Mouse (Mus musculus): ENCODE measurements around the gene Adh7. TPM values are rescaled to one million over a fixed set of nuclear protein-coding genes. Genes with fewer than 3 reads are reported as not detected.
A peak's percentile ranks its signal among the peaks of the same experiment; 100 is the strongest.

Adh7 gene
- polyA plus RNA-seq, 1 experiment from 2014 or later = 5.2 TPM

DNA sequence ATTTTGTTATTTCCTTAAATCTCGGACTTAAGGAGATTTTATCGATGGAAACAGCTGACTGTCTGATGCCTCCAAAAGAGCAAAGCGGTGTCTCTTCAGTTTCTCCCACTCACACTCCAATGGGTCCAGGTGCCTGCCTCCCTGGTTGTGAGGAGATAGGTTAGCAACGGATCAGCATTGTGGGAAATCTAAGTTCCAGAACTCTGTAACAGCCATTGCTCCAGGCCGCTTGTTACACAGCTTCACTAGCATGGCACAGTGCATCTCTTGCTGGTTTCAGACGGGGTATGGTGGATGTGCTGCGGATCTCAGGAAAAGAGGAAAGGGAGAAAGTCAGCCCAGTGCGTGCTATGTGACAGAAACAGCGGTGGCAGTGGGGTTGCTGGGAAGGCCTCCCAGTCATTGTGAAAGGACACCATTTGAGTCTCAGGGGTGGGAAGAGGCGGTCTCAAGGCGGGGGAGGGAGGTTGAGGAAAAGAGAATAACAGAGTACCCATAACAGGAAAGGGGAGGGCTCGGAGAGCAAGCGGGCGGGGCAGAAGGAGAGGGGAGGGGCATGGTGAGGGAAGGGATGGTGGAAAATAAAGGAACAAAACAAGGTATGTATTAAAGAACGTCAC is 23.8 kb upstream of the Adh7 start, which contains the start of gene 4930579F01Rik:
TSS of gene 4930579F01Rik (minus strand) at position 143 of the 620 bp plus-strand sequence.
- Histone ChIP-seq H3K27ac (replicated peaks; ENCODE audit: low read depth, low read length) (no peak within 1 kb of the TSS), H3K27me3 (replicated peaks; ENCODE audit: control insufficient read depth, insufficient read depth, low read length) (no peaks in the 10 kb centered on the region), H3K4me2 (ENCODE audit: low read depth, low read length) (no peak within 1 kb of the TSS), H3K9me3 (ENCODE audit: control insufficient read depth, low read length) (no peaks in the 10 kb centered on the region), H3K36me3 (ENCODE audit: control insufficient read depth, insufficient read depth, low read length) (no peaks in the 10 kb centered on the region), H3K9ac (ENCODE audit: low read depth, low read length) (no peak within 1 kb of the TSS), H3K4me3 (ENCODE audit: low read depth, low read length) (no peak within 1 kb of the TSS), H3K4me1 (ENCODE audit: control insufficient read depth, insufficient read depth, low read length) (no peaks in the 10 kb centered on the region)
- DNase-seq (ENCODE audit: low spot score) = no peak
- WGBS = 86% methylated on average over 15 of the region's 15 CpGs
- no peak for ATAC-seq (ENCODE audit: low read depth)

DNA sequence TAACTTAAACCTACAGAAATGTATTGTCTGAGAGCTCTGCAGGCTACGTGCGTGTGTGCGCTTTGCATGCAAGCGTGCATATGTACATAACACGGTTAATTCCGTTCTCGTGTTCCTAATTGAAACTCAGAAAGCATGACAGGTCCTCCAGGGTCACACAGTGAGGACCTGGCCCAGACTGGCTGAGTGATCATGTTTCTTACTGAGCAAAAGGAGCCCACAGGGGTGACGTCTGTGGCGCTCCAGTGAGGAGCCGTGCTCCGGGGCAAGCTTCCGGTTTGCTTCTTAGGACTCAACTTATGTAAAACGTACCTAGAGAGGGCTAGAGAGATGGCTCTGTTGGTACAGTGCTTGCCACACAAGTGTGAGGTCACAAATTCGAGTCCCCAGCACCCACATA is 20.5 kb upstream of the Adh7 start:
- Histone ChIP-seq H3K36me3 (ENCODE audit: control insufficient read depth, insufficient read depth, low read length) (no peaks in the 10 kb centered on the region), H3K9ac (ENCODE audit: low read depth, low read length) (no peak overlapping the region), H3K9me3 (ENCODE audit: control insufficient read depth, low read length) (no peaks in the 10 kb centered on the region), H3K4me2 (ENCODE audit: low read depth, low read length) (peak overlapping the region; percentile 41; the same call in 1 of the 2 replicates), H3K27ac (replicated peaks; ENCODE audit: low read depth, low read length) (no peak overlapping the region), H3K4me3 (ENCODE audit: low read depth, low read length) (no peak overlapping the region), H3K4me1 (ENCODE audit: control insufficient read depth, insufficient read depth, low read length) (no peaks in the 10 kb centered on the region), H3K27me3 (replicated peaks; ENCODE audit: control insufficient read depth, insufficient read depth, low read length) (no peaks in the 10 kb centered on the region)
- ATAC-seq (ENCODE audit: low read depth) = no peak; the same call in 1 of the 2 replicates
- 68% methylated on average over 14 of the region's 14 CpGs for WGBS
- no peak for DNase-seq (ENCODE audit: low spot score)

DNA sequence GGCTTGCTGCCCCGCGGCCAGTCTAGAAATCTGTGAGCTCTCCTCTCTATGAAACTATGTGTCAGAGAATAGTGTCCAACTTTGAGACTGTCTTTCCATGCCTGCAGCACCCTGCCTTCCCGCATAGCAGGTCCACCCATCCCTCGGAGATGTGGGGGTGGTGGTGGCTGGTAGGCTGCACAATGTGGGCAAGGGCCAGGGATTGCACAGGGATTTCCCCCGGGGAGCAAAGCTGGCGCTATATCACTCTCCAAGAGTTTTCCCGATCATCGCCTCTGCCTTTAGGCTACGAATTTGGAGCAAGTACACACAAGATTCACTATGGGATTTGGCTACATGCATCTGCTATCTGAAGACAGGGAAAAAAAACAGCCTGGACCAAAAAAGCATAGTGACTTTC is 20.0 kb upstream of the Adh7 start:
- ATAC-seq (ENCODE audit: low read depth) (peak; percentile 57), DNase-seq (ENCODE audit: low spot score) (no peak)
- Histone ChIP-seq H3K27me3 (replicated peaks; ENCODE audit: control insufficient read depth, insufficient read depth, low read length) (no peaks in the 10 kb centered on the region), H3K4me3 (ENCODE audit: low read depth, low read length) (no peak overlapping the region), H3K9me3 (ENCODE audit: control insufficient read depth, low read length) (no peaks in the 10 kb centered on the region), H3K36me3 (ENCODE audit: control insufficient read depth, insufficient read depth, low read length) (no peaks in the 10 kb centered on the region), H3K4me1 (ENCODE audit: control insufficient read depth, insufficient read depth, low read length) (no peaks in the 10 kb centered on the region), H3K9ac (ENCODE audit: low read depth, low read length) (no peak overlapping the region), H3K4me2 (ENCODE audit: low read depth, low read length) (peak overlapping the region; percentile 41), H3K27ac (replicated peaks; ENCODE audit: low read depth, low read length) (no peak overlapping the region)
- 52% methylated on average over 9 of the region's 9 CpGs for WGBS

DNA sequence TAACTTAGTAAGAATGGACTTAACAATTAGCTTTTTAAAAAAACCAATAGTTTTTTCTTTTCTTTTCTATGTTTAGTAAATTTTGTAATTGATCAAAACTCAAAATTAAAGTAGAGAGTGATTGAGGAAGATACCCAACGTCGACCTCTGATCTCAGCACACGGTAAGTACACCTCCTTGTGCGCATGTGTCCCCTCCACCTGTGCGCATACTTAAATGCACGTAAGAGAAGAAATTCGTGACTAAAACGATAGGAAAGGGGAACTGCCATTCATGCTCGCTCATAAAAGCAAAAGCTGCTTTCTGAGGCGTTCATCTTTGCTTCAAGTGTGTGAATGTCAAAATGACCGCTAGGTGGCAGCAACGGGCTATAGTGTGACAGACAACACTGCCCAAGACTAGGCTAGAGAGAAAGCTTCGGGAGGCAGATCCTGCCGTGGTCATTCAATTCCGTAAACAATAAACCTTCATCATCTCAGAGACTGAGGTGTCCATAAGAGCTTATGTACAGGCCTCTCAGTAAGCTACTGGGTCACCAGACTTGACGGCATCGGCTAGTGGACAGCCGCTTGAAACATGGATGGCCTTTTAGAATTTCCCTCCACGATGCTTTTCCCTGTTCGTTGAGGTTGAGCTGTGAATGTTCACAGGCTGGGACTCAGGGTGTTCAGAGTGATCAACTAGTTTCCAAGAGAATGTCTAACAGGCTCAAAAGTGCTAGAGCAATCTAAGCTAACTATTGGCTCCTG is 19.4 kb upstream of the Adh7 start:
- ATAC-seq (ENCODE audit: low read depth) (peak; percentile 88), DNase-seq (ENCODE audit: low spot score) (peak; percentile 94)
- Histone ChIP-seq H3K4me1 (ENCODE audit: control insufficient read depth, insufficient read depth, low read length) (no peaks in the 10 kb centered on the region), H3K36me3 (ENCODE audit: control insufficient read depth, insufficient read depth, low read length) (no peaks in the 10 kb centered on the region), H3K4me3 (ENCODE audit: low read depth, low read length) (peak overlapping the region; percentile 12; the same call in 1 of the 2 replicates), H3K27me3 (replicated peaks; ENCODE audit: control insufficient read depth, insufficient read depth, low read length) (no peaks in the 10 kb centered on the region), H3K27ac (replicated peaks; ENCODE audit: low read depth, low read length) (no peak overlapping the region), H3K9me3 (ENCODE audit: control insufficient read depth, low read length) (no peaks in the 10 kb centered on the region), H3K4me2 (ENCODE audit: low read depth, low read length) (peak overlapping the region; percentile 41), H3K9ac (ENCODE audit: low read depth, low read length) (0 out of 2 replicates have a peak overlapping the region, but pooled peaks have one; percentile 47)
- 25% methylated on average over 20 of the region's 20 CpGs for WGBS

DNA sequence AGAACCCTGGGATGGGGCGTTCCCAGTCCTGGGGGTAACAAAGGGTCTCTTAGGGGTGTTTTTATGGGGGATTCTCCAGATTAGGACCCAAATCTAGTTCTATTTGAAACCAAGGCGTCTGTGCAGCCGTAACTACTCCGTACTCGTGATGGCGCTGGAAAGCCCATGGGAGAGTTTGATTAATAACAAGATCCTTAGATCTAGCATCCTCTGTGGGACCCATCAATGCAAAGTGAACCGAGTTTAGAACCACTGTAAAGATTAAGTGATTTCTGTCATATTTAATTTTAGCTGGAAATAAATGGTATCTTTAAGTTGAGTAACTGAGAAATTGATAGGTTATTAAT is 18.9 kb upstream of the Adh7 start:
- 0 out of 2 replicates have a peak, but pooled peaks have one; percentile 18 for ATAC-seq (ENCODE audit: low read depth)
- Histone ChIP-seq H3K4me1 (ENCODE audit: control insufficient read depth, insufficient read depth, low read length) (no peaks in the 10 kb centered on the region), H3K36me3 (ENCODE audit: control insufficient read depth, insufficient read depth, low read length) (no peaks in the 10 kb centered on the region), H3K4me3 (ENCODE audit: low read depth, low read length) (no peak overlapping the region), H3K4me2 (ENCODE audit: low read depth, low read length) (peak overlapping the region; percentile 41), H3K27ac (replicated peaks; ENCODE audit: low read depth, low read length) (no peak overlapping the region), H3K9me3 (ENCODE audit: control insufficient read depth, low read length) (no peaks in the 10 kb centered on the region), H3K9ac (ENCODE audit: low read depth, low read length) (no peak overlapping the region), H3K27me3 (replicated peaks; ENCODE audit: control insufficient read depth, insufficient read depth, low read length) (no peaks in the 10 kb centered on the region)
- 81% methylated on average over 7 of the region's 7 CpGs for WGBS
- no peak for DNase-seq (ENCODE audit: low spot score)

DNA sequence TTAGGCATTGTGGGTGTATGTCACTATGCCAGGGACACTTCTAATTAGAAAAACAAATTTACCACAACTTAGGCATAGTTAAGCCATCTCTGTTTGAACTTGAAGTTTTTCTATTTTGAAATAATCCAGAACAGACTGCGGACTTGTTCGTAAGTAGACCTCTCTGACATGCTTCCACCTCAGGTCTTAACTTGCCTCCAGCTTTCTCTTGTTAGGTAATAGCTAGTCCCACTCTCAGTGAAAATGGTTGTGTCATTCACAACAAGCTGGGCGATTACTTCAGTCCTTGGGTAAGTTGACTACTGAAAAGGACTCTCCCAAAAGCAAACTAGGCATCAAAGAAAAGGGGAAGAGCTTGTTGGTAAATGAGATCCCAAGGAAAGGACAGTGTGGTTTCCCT is 8.7 kb upstream of the Adh7 start:
- H3K4me1 ChIP-seq (ENCODE audit: control insufficient read depth, insufficient read depth, low read length) = no peaks in the 10 kb centered on the region
- no peak overlapping the region for H3K27ac ChIP-seq (replicated peaks; ENCODE audit: low read depth, low read length)
- 71% methylated on average over 3 of the region's 3 CpGs for WGBS
- DNase-seq (ENCODE audit: low spot score) = no peak
- H3K27me3 ChIP-seq (replicated peaks; ENCODE audit: control insufficient read depth, insufficient read depth, low read length) = no peaks in the 10 kb centered on the region
- H3K36me3 ChIP-seq (ENCODE audit: control insufficient read depth, insufficient read depth, low read length) = no peaks in the 10 kb centered on the region
- ATAC-seq (ENCODE audit: low read depth) = no peak
- H3K4me3 ChIP-seq (ENCODE audit: low read depth, low read length) = no peak overlapping the region
- 0 out of 2 replicates have a peak, but pooled peaks cover 2% of the 10 kb centered on the region for H3K9me3 ChIP-seq (ENCODE audit: control insufficient read depth, low read length)
- H3K4me2 ChIP-seq (ENCODE audit: low read depth, low read length) = no peak overlapping the region
- H3K9ac ChIP-seq (ENCODE audit: low read depth, low read length) = no peak overlapping the region

DNA sequence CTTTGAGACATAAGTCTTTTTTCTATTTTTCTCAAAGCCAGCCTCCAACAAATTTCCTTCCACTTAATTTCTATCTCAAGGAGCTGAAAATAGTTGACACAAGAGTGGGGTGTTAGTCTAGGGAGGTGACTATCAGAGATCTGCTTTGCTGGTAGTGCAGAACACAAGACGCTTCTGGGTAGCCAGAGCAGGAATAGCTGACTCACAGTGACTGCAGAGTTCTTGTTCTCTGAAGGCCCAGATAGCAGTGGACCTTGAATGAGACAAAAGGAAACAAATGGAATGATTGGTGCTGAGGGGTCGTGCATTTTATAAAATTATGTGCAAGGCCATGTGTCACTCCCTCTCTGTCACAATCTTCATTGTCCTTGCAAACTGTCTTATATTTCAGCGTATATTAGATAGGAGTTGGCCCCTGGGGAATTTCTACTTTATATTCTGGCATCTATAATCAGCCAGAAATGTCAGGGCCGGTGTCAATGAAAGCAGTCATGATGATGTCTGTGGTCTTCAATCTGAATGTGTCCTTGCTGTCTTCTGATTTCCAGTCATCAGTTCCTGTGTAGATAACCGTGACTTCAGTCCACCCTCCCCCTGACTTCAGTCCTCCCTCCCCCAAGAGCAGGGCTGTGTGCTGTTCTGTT is 7.0 kb upstream of the Adh7 start:
- no peak overlapping the region for H3K9ac ChIP-seq (ENCODE audit: low read depth, low read length)
- ATAC-seq (ENCODE audit: low read depth) (no peak), DNase-seq (ENCODE audit: low spot score) (no peak)
- no peaks in the 10 kb centered on the region for H3K36me3 ChIP-seq (ENCODE audit: control insufficient read depth, insufficient read depth, low read length)
- H3K4me2 ChIP-seq (ENCODE audit: low read depth, low read length) = no peak overlapping the region
- H3K27ac ChIP-seq (replicated peaks; ENCODE audit: low read depth, low read length) = no peak overlapping the region
- 84% methylated on average over 5 of the region's 5 CpGs for WGBS
- H3K4me1 ChIP-seq (ENCODE audit: control insufficient read depth, insufficient read depth, low read length) = no peaks in the 10 kb centered on the region; the same call in 1 of the 2 replicates
- H3K4me3 ChIP-seq (ENCODE audit: low read depth, low read length) = no peak overlapping the region
- no peaks in the 10 kb centered on the region for H3K27me3 ChIP-seq (replicated peaks; ENCODE audit: control insufficient read depth, insufficient read depth, low read length)
- no peaks in the 10 kb centered on the region for H3K9me3 ChIP-seq (ENCODE audit: control insufficient read depth, low read length)

DNA sequence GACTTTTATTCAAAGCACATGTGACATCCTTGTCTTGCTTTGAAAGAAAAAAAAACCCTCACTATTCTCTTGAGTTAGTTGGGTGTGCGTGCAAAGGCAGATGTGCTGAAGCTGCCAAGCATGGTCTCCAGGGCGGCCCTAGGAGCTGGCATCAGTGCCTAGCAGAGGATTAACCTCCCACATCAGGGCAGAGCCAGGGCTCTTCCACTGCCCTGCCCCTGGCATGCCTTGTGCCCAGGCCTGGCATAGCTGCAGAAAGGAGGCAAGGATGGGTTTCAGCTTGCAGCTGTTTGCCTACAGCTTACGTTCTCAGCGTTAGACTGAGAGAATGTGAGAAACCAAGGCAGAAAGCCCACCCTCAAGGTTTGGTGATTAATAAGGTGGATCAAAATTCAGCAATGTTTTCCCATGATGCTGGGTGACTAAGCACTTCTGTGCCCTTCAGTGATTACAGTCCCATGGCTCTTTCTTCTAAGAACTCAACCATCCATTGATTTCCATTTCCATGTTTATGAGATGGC is 5.1 kb upstream of the Adh7 start:
- Histone ChIP-seq H3K27me3 (replicated peaks; ENCODE audit: control insufficient read depth, insufficient read depth, low read length) (no peaks in the 10 kb centered on the region), H3K9me3 (ENCODE audit: control insufficient read depth, low read length) (no peaks in the 10 kb centered on the region), H3K4me3 (ENCODE audit: low read depth, low read length) (no peak overlapping the region), H3K9ac (ENCODE audit: low read depth, low read length) (no peak overlapping the region), H3K36me3 (ENCODE audit: control insufficient read depth, insufficient read depth, low read length) (no peaks in the 10 kb centered on the region), H3K27ac (replicated peaks; ENCODE audit: low read depth, low read length) (no peak overlapping the region), H3K4me1 (ENCODE audit: control insufficient read depth, insufficient read depth, low read length) (peaks cover under 1% of the 10 kb centered on the region; the same call in 1 of the 2 replicates), H3K4me2 (ENCODE audit: low read depth, low read length) (no peak overlapping the region)
- ATAC-seq (ENCODE audit: low read depth) (no peak), DNase-seq (ENCODE audit: low spot score) (no peak)
- 79% methylated on average over 4 of the region's 4 CpGs for WGBS

All from embryonic facial prominence, embryonic 14.5 days (tissue).